ENCODE assay signal across 26 mouse cellular contexts in the genomic region with DNA sequence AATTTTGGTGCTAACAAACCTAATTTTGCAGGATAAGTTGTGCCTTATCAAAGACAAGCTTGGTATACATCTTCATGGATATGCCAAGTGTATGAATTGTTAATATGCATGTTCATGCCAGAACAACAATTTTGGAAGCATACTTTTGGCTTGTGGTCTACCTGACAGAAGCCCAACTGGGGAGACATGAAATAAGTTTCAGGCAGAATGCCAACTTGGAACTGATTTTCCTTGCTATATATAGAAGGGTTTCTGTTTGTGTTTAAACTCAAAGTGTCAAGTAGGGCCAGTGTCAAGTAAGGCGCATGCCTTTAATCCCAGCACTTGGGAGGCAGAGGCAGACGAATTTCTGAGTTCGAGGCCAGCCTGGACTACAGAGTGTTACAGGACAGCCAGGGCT.
A peak's percentile ranks its signal among the peaks of the same experiment; 100 is the strongest.
DNase-seq lines count a peak whose midpoint lies in the region; ATAC-seq and TF ChIP-seq lines count a peak whose summit lies in the region.
"Had no signal": no experiment of that assay in that cellular context is flagged by ENCODE, and none has a peak within 500 bp of the region (broad histone marks: within the 10 kb centered on the region; RNA-seq: fewer than 3 reads in every experiment).

No protein-coding gene starts in this region.

- H3K9me3 ChIP-seq in forebrain, embryonic 14.5 days (replicated peaks; ENCODE audit: control insufficient read depth, low read length): no peaks in the 10 kb centered on the region
- no peaks in the 10 kb centered on the region for H3K9me3 ChIP-seq in forebrain, embryonic 11.5 days (ENCODE audit: control insufficient read depth, low read length)
- no peaks in the 10 kb centered on the region for H3K9me3 ChIP-seq in lung, embryonic 14.5 days (ENCODE audit: low read depth, low read length)
- H3K9me3 ChIP-seq: embryonic facial prominence, embryonic 10.5 days; embryonic facial prominence, embryonic 13.5 days; heart, embryonic 13.5 days; hindbrain, embryonic 10.5 days; hindbrain, embryonic 13.5 days; intestine, embryonic 15.5 days had no signal

- 81% methylated on average over 3 of the region's 3 CpGs for WGBS in forebrain, embryonic 14.5 days
- WGBS in forebrain, embryonic 11.5 days: 94% methylated on average over 3 of the region's 3 CpGs
- WGBS in lung, embryonic 14.5 days: 69% methylated on average over 3 of the region's 3 CpGs
- WGBS in lung, adult 2 months: 69% methylated on average over 3 of the region's 3 CpGs

- H3K27me3 ChIP-seq in forebrain, embryonic 14.5 days (replicated peaks; ENCODE audit: control insufficient read depth, insufficient read depth, low read length): no peaks in the 10 kb centered on the region
- H3K27me3 ChIP-seq in forebrain, embryonic 11.5 days (ENCODE audit: control insufficient read depth, insufficient read depth, low read length): no peaks in the 10 kb centered on the region
- no peaks in the 10 kb centered on the region for H3K27me3 ChIP-seq in lung, embryonic 14.5 days (ENCODE audit: insufficient read depth, low read length)
- H3K27me3 ChIP-seq: heart, embryonic 13.5 days; intestine, embryonic 15.5 days had no signal

- H3K9ac ChIP-seq in forebrain, embryonic 14.5 days (ENCODE audit: low read length): no peak overlapping the region
- no peak overlapping the region for H3K9ac ChIP-seq in forebrain, embryonic 11.5 days (ENCODE audit: low read length)
- H3K9ac ChIP-seq in lung, embryonic 14.5 days: no peak overlapping the region
- H3K9ac ChIP-seq: embryonic facial prominence, embryonic 13.5 days; heart, embryonic 13.5 days; hindbrain, embryonic 13.5 days; intestine, embryonic 15.5 days had no signal

- H3K4me2 ChIP-seq in forebrain, embryonic 14.5 days (ENCODE audit: low read length): no peak overlapping the region
- H3K4me2 ChIP-seq in forebrain, embryonic 11.5 days (ENCODE audit: low read depth, low read length, severe bottlenecking): no peak overlapping the region
- no peak overlapping the region for H3K4me2 ChIP-seq in lung, embryonic 14.5 days
- H3K4me2 ChIP-seq: embryonic facial prominence, embryonic 13.5 days; heart, embryonic 13.5 days; hindbrain, embryonic 13.5 days; intestine, embryonic 15.5 days had no signal

- DNase-seq in forebrain, embryonic 14.5 days (ENCODE audit: low spot score): peak; percentile 67
- DNase-seq in forebrain, embryonic 11.5 days (ENCODE audit: low spot score): no peak
- peak; percentile 37 for DNase-seq in heart, adult 11 months
- DNase-seq in heart, postnatal 4 days: no peak
- DNase-seq in lung, embryonic 14.5 days: peak; percentile 15
- no peak for DNase-seq in lung, adult 2 months
- DNase-seq in brain, embryonic 14.5 days (ENCODE audit: low read depth): peak; percentile 72
- no peak for DNase-seq in spleen, postnatal 4 days (ENCODE audit: low spot score in 2 of 2)
- DNase-seq: adrenal gland, adult 8-10 months; adrenal gland, postnatal 25 days; cerebellum, adult 11 months; cerebellum, postnatal 25 days; embryo, embryonic 11 days; gastrocnemius, postnatal 25 days; kidney, adult 11 months; kidney, adult 8-10 months had no signal

- H3K4me1 ChIP-seq in forebrain, embryonic 14.5 days (ENCODE audit: control insufficient read depth, insufficient read depth, low read length): peaks cover 18% of the 10 kb centered on the region
- H3K4me1 ChIP-seq in forebrain, embryonic 11.5 days (replicated peaks; ENCODE audit: control insufficient read depth, insufficient read depth, low read length): peaks cover 9% of the 10 kb centered on the region; the same call in 1 of the 2 replicates
- no peaks in the 10 kb centered on the region for H3K4me1 ChIP-seq in lung, embryonic 14.5 days (ENCODE audit: insufficient read depth)
- no peaks in the 10 kb centered on the region for H3K4me1 ChIP-seq in lung, adult 2 months (ENCODE audit: control insufficient read depth, insufficient read depth, low read length)
- H3K4me1 ChIP-seq: heart, embryonic 13.5 days; intestine, embryonic 15.5 days had no signal

- no peak overlapping the region for H3K4me3 ChIP-seq in forebrain, embryonic 14.5 days (ENCODE audit: low read depth, low read length)
- H3K4me3 ChIP-seq in forebrain, embryonic 11.5 days (ENCODE audit: low read depth, low read length): no peak overlapping the region
- H3K4me3 ChIP-seq in lung, embryonic 14.5 days (ENCODE audit: low read depth, low read length): no peak overlapping the region
- no peak overlapping the region for H3K4me3 ChIP-seq in lung, adult 2 months (replicated peaks; ENCODE audit: extremely low read depth, low read depth, low read length)
- H3K4me3 ChIP-seq: embryonic facial prominence, embryonic 10.5 days; embryonic facial prominence, embryonic 13.5 days; erythroblast, embryonic 14.5 days; heart, embryonic 13.5 days; hindbrain, embryonic 10.5 days; hindbrain, embryonic 13.5 days; intestine, embryonic 15.5 days had no signal

- no peak for ATAC-seq in forebrain, embryonic 14.5 days
- ATAC-seq in forebrain, embryonic 11.5 days (replicated peaks; ENCODE audit: low FRiP score): no peak
- ATAC-seq in lung, embryonic 14.5 days (ENCODE audit: insufficient read depth): no peak
- ATAC-seq: activated CD4-positive, CD25-positive, alpha-beta regulatory T cell, adult 4 months; CD4-positive, CD25-positive, alpha-beta regulatory T cell, adult 4 months; hindbrain, embryonic 16.5 days; intestine, embryonic 15.5 days had no signal

- TF ChIP-seq POLR2A in lung, adult 2 months (IDR thresholded peaks at IDR 0.05; ENCODE audit: borderline replicate concordance, extremely low read depth, low read depth, low read length): no peak
- TF ChIP-seq POLR2A in brain, embryonic 14.5 days (IDR thresholded peaks at IDR 0.05; ENCODE audit: borderline replicate concordance, extremely low read depth, insufficient read depth, insufficient read length, poor library complexity, severe bottlenecking): no peak

- no peaks in the 10 kb centered on the region for H3K36me3 ChIP-seq in forebrain, embryonic 14.5 days (ENCODE audit: control insufficient read depth, insufficient read depth, low read length)
- H3K36me3 ChIP-seq in forebrain, embryonic 11.5 days (ENCODE audit: control insufficient read depth, insufficient read depth, low read length): no peaks in the 10 kb centered on the region
- no peaks in the 10 kb centered on the region for H3K36me3 ChIP-seq in lung, embryonic 14.5 days (ENCODE audit: insufficient read depth)
- H3K36me3 ChIP-seq: embryonic facial prominence, embryonic 10.5 days; embryonic facial prominence, embryonic 13.5 days; heart, embryonic 13.5 days; hindbrain, embryonic 10.5 days; hindbrain, embryonic 13.5 days; intestine, embryonic 15.5 days had no signal

- no peak overlapping the region for H3K27ac ChIP-seq in forebrain, embryonic 14.5 days (ENCODE audit: low read depth, low read length)
- no peak overlapping the region for H3K27ac ChIP-seq in forebrain, embryonic 11.5 days (ENCODE audit: low read depth, low read length)
- no peak overlapping the region for H3K27ac ChIP-seq in lung, embryonic 14.5 days (ENCODE audit: low read depth)
- H3K27ac ChIP-seq: embryonic facial prominence, embryonic 10.5 days; embryonic facial prominence, embryonic 13.5 days; heart, embryonic 13.5 days; hindbrain, embryonic 10.5 days; hindbrain, embryonic 13.5 days; intestine, embryonic 15.5 days had no signal

- no peak for TF ChIP-seq CTCF in lung, embryonic 14.5 days (IDR thresholded peaks at IDR 0.05; ENCODE audit: low read depth)
- TF ChIP-seq CTCF in lung, adult 2 months (IDR thresholded peaks at IDR 0.05; ENCODE audit: insufficient read depth, low read length): no peak
- no peak for TF ChIP-seq CTCF in brain, embryonic 14.5 days (IDR thresholded peaks at IDR 0.05; ENCODE audit: borderline replicate concordance, extremely low read depth, insufficient read depth, insufficient read length)

Comparison
In these comparisons a context has a peak if more than half of its experiments do, and no peak if none do; other contexts are left out.
1. DNase-seq: peak in forebrain, embryonic 14.5 days (single experiment), heart, adult 11 months (single experiment), lung, embryonic 14.5 days (single experiment) and brain, embryonic 14.5 days (single experiment); none in forebrain, embryonic 11.5 days (single experiment), heart, postnatal 4 days (single experiment), lung, adult 2 months (single experiment) and spleen, postnatal 4 days (0 of 2).